Mouse (Mus musculus) C2C12 (cell line): Measurements from ENCODE around the gene Arhgap33.

ENCODE experiments used
- CEBPB ChIP-seq: IDR thresholded peaks from one replicate; pipeline ENCODE4 v1.6.1; 2011; ENCODE audit warnings: low read depth, mild to moderate bottlenecking, control low read depth, moderate library complexity
- CTCF ChIP-seq: IDR thresholded peaks from one replicate; pipeline ENCODE4 v1.5.1; 2011; ENCODE audit not compliant: control insufficient read depth, insufficient read depth, insufficient read length
- MAX ChIP-seq: IDR thresholded peaks from one replicate; pipeline ENCODE4 v1.6.1; 2011; ENCODE audit warnings: mild to moderate bottlenecking, control low read depth
- MYOD1 ChIP-seq: IDR thresholded peaks from one replicate; pipeline ENCODE4 v1.6.1; 2011; ENCODE audit warnings: low read depth; ENCODE audit not compliant: control insufficient read depth, insufficient read length
- USF1 ChIP-seq: IDR thresholded peaks from one replicate; pipeline ENCODE4 v1.6.1; 2011; ENCODE audit warnings: low read depth, mild to moderate bottlenecking, control low read depth, moderate library complexity

DNA sequence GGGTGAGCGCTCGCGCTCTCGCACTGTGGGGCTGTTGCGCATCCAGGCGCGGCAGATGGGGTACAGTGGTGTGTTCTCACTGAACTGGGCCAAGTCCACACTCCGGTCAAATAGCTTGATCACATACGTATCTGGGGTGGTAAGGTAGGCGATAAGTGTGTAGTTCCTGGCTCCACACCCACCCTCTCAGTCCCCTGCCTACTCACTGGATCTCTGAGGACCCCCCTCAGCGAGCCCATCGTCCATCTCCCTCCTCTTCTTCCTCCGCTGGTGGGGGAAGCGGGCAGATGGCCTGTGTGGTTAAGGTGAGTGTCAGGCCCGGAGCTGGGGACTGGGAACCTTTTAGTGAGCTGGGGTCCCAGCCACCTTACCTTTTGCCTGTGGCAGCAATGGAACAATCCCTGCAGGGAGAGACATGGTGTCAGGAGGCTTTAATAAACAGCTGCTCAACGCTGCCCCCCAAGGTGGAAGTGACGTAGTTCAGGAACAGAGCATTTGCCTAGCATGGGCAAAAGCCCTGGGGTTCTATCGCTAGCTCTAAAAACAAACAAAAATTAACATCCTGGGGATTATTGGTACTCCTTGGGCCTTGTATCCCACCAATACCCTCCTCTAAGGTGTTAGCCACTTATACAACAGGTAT lies 22.2 kb upstream of the Arhgap33 start:
- TF ChIP-seq USF1, result no peak
- TF ChIP-seq MAX, result no peak
- TF ChIP-seq CTCF, result no peak
- TF ChIP-seq CEBPB, result no peak
- no peak for TF ChIP-seq MYOD1
